Mouse (Mus musculus) retina, postnatal 1 day (tissue): Measurements from ENCODE around the gene Myh10.

ENCODE experiments used
- DNase-seq: peaks from one replicate; pipeline ENCODE4 v3.0.0-alpha.2; 2012

Myh10 gene

GRCm38 (mm10) chr11:68750938-68751337 is 59.6 kb downstream of the Myh10 start:
- peak; percentile 40 for DNase-seq

GRCm38 (mm10) chr11:68754283-68754682 is 62.9 kb downstream of the Myh10 start:
- DNase-seq: no peak

- DNase-seq: no peak
Observed at GRCm38 (mm10) chr11:68756456-68757348, 65.3 kb downstream of the Myh10 start.

- no peak for DNase-seq
Observed at GRCm38 (mm10) chr11:68759691-68760090, 68.3 kb downstream of the Myh10 start.

GRCm38 (mm10) chr11:68761155-68761554 is 69.8 kb downstream of the Myh10 start:
- DNase-seq: no peak

GRCm38 (mm10) chr11:68761664-68762063 is 70.3 kb downstream of the Myh10 start:
- no peak for DNase-seq

- DNase-seq: peak; percentile 89
Observed at GRCm38 (mm10) chr11:68764622-68765021, 73.3 kb downstream of the Myh10 start.

GRCm38 (mm10) chr11:68767762-68768542 is 76.6 kb downstream of the Myh10 start:
- DNase-seq: no peak

GRCm38 (mm10) chr11:68769770-68770510 is 78.6 kb downstream of the Myh10 start:
- DNase-seq: no peak

GRCm38 (mm10) chr11:68776147-68776655 is 84.8 kb downstream of the Myh10 start:
- no peak for DNase-seq

GRCm38 (mm10) chr11:68777933-68778332 is 86.6 kb downstream of the Myh10 start:
- no peak for DNase-seq

- no peak for DNase-seq
Observed at GRCm38 (mm10) chr11:68778855-68779254, 87.5 kb downstream of the Myh10 start.

GRCm38 (mm10) chr11:68779735-68780465 is 88.5 kb downstream of the Myh10 start:
- no peak for DNase-seq

- no peak for DNase-seq
Observed at GRCm38 (mm10) chr11:68780466-68781114, 89.2 kb downstream of the Myh10 start.

GRCm38 (mm10) chr11:68782336-68782735 is 91.0 kb downstream of the Myh10 start:
- DNase-seq: no peak

- DNase-seq: no peak
Observed at GRCm38 (mm10) chr11:68785813-68786212, 94.5 kb downstream of the Myh10 start.

GRCm38 (mm10) chr11:68787222-68787621 is 95.9 kb downstream of the Myh10 start:
- no peak for DNase-seq

- no peak for DNase-seq
Observed at GRCm38 (mm10) chr11:68790720-68791119, 99.4 kb downstream of the Myh10 start.

- no peak for DNase-seq
Observed at GRCm38 (mm10) chr11:68791794-68792193, 100.4 kb downstream of the Myh10 start.

- DNase-seq: no peak
Observed at GRCm38 (mm10) chr11:68798258-68798657, 106.9 kb downstream of the Myh10 start.

- peak; percentile 19 for DNase-seq
Observed at GRCm38 (mm10) chr11:68805148-68805547, 113.8 kb downstream of the Myh10 start.

GRCm38 (mm10) chr11:68807787-68808186 is 116.4 kb downstream of the Myh10 start:
- DNase-seq: peak; percentile 65
